Mouse (Mus musculus): ENCODE measurements around the gene Mael.
A peak's percentile ranks its signal among the peaks of the same experiment; 100 is the strongest.

The Mael gene

GRCm38 (mm10) chr1:166238315-166238969 is at the start of gene Mael:
TSS of gene Mael (minus strand) at chr1:166238747.
- no peak for DNase-seq

DNA sequence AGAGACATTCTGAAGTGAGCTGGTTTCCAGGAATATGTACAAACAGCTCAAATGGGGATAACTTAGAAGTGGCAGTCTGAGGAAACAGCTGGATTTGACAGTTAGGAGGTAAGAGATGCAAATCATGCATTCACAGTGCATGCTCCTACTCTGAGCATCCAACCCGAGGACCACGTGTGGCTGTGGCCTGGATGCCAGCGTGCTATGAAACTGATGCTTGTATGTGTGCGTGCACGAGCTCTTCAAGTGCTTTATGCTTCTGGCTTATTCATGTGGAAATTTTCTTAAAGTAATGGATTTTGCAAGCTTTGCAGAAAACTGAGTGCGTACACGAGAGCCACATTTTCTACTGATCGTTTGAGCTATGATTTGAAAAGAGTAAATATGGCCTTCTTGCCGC is 47.7 kb upstream of the Mael start:
- DNase-seq: no peak

GRCm38 (mm10) chr1:166284390-166284789 is 45.8 kb upstream of the Mael start:
- DNase-seq: no peak

DNA sequence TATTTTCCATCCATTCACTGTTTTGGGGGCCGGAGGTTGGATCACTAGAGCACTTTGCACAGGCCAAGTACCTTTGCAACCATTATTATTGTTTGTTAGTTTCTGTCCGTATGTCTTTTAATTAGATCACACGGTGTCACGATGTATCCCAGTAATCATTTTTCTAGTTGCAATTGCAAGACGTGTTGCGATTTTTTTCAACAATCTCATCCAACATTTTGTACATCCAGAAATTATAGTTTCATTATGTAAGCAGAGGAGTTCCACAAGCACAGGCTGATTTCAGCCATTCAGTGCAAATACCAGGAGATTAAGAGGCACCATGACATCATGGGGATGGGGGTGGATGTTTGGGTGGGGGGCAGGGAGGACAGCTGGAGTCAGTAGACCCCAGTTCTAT is 44.9 kb upstream of the Mael start:
- no peak for DNase-seq

DNA sequence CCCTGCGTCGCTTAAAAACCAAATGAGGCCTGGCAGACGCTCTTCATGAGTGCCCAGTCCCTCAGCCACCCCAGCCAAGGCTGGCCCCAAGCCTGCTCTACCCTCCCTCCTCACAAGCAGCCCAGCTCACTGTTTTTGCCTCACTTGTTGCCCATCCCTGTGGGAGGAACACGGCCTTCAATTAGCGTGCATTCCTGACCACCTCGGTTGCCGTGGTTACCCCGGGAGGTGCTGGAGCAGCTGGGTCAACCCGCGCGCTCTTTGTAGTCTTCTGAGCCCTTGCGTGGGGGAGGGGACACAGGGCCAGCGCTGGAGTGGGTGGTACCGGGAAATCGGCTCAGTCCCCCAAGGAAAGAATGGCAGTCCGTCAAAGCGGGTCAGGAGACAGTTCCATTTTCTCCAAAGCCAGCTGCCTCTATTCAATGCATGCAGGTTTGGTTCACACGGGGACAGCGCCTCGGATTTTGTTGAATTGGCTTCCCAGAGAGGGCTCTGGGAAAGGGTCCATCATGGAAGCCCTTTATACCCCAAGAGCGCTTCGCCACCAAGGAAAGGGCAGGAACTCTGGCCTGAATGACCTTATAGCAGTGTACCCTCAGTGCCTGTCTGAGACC is 44.2 kb upstream of the Mael start:
- peak; percentile 30 for DNase-seq

DNA sequence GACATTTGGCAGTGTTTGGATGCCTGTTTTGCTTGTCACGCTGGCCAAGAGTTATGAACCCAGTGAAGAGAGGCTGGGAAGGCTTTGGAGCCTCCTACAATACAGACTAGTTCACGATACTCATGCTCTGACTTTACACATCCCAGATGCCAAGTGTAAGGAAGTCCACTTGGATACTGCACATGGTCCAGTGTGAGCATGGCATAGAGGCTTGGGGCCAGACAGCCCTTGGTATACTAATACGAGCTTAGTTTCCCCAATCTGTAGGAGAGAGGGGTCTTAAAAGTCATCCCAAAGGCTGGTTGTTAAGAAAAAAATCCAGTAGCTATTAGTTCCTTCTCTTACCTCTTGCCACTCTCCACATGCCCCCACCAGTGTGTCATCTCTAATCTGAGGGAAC is 43.3 kb upstream of the Mael start:
- DNase-seq: no peak

GRCm38 (mm10) chr1:166281287-166281686 is 42.7 kb upstream of the Mael start:
- DNase-seq: no peak

GRCm38 (mm10) chr1:166280566-166280965 is 42.0 kb upstream of the Mael start:
- no peak for DNase-seq

DNA sequence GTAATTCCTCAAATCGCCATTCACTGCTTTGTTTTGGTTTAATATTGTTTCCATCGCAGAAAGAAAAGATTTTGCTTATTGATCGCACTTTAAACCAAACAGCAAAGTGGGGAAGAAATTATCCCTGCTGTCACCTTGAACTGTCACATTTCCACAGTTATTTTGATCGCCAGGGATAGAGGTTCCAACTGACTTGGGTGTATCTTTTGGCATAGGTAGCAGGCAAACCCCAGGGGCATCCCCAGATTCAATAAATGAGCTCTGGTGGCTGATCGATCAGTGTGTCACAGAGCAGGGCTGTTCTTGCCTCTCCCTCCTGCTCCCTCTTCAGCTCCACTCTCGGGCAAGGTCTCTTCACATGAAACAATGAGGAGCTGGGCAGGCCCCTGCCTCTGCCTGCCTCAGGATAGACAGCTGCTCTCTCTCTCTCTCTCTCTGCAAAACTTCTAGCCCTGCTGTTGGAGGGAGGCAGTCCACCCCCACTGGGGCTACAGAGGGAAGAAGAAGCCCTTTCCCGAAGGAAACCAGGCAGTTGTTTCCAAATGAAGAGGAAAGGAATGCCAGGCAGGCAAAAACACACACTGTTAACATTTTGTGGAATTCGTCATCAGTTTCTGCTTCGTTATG is 41.1 kb upstream of the Mael start:
- no peak for DNase-seq

DNA sequence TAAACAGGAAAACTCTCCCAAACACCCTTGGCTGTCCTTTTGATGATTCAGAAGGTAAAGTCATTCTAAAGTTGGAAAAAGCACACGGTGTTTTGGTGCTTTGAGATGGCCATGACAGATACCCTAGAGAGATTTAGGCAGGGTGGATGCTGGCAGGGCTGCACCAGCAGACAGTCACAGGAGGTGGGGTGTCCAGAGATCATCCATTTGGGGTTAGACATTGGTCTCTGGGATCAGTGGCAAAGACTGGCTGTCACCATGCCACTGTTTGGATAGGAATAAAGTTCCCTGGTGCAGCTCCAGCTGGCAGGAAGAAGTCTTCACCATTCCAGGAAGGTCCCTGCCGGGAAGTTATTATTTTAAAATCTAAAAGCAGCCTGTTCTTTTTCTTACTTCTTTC is 40.2 kb upstream of the Mael start:
- DNase-seq: no peak

DNA sequence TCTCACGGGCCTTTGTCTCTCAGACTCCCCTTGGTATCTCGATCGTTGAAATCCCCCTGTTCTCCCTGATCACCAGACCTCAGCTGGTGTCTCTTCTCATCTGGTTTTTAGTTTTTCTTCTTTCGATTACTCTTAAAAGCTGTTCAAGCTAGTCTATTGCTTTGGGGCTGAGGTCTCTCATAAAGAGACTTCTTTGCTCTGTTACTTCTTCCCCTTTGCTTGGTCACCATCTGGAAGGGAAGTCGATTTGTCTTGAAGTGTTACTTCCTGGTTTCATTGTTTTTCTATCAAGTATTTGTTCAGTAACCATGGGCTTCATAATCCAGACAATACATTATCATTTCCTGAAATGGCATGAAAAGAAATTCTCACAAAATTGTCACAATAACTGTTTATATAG is 29.7 kb upstream of the Mael start:
- DNase-seq: no peak

- no peak for DNase-seq
Observed at GRCm38 (mm10) chr1:166266918-166267317, 28.4 kb upstream of the Mael start.

DNA sequence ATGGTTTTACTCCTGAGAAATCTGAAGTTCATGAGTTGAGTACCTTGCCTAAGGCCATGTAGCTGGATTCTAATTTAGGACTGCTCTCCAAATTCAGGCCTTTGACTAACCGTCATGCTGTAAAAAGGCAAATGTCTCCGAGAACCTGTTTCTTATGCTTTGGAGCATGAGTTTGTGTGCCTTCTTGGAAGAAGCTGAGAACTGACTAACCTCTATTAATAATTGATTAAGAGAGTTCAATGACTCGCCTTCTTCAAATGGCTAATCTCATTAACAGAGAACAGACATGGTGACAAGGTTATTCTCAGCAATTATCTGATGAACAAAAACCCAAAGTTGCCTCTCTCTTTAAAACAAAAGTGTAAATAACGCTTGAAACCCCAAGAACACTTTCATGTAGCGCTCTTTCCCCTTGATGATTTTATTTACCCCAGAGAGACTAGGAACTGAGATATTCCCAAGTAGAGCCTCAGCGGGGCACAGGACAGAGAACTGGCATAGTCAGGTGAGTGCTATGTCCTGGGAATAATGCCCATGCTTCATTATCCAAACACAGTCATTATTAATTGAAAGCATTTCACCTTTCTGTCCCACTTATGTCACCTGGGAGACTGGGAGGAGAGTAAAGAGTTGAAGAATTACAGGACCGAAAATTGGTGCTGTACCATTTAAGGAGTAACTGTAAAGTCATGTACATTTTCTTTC is 27.6 kb upstream of the Mael start:
- no peak for DNase-seq

- no peak for DNase-seq
Observed at GRCm38 (mm10) chr1:166259526-166259925, 21.0 kb upstream of the Mael start.

DNA sequence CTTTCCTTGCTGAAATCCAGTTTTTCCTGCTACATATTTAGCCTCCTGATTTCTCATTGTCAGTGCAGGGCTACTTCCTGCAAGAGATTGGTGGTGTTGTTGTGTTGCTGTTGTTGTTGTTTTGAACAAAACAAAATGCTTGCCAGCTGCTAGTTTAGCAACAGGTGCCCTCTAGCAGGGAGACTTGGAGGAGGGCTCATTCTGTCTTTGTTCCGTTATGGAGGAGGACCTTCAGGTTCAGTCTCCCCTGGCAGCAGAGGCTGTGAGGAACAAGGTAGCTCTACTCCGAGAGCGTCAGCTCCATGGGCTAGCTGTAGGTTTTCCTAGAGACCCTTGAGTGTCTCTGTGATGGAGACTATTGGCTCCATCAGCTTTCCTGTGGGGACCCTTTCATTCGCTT is 18.4 kb upstream of the Mael start:
- DNase-seq: no peak

DNA sequence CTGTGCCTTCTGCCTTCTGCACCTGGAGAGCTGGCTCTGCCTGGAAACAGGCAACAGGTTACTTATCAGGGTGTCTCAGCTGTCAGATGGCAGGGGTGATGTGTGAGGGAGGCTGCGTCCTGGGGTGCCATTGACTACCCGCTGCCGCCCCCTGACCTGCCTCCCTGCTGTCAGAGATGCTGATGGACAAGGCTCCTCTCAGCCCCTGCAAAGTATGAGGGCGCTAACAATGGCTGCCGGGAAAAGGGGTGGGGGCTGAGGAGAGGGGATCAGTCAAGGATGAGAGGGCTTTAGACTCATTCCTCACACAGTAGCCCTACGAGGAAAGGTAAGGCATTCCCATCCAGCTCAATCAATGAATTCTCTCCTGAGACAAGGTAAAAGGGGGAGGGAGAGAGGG is 17.8 kb upstream of the Mael start:
- no peak for DNase-seq

- no peak for DNase-seq
Observed at GRCm38 (mm10) chr1:166255651-166256050, 17.1 kb upstream of the Mael start.

- DNase-seq: no peak
Observed at GRCm38 (mm10) chr1:166255091-166255490, 16.5 kb upstream of the Mael start.

- peak; percentile 35 for DNase-seq
Observed at GRCm38 (mm10) chr1:166253898-166254894, 15.6 kb upstream of the Mael start, which contains the start of gene Ildr2. TSS of gene Ildr2 (plus strand) at chr1:166254139.

GRCm38 (mm10) chr1:166244285-166244684 is 5.7 kb upstream of the Mael start:
- DNase-seq: no peak

DNA sequence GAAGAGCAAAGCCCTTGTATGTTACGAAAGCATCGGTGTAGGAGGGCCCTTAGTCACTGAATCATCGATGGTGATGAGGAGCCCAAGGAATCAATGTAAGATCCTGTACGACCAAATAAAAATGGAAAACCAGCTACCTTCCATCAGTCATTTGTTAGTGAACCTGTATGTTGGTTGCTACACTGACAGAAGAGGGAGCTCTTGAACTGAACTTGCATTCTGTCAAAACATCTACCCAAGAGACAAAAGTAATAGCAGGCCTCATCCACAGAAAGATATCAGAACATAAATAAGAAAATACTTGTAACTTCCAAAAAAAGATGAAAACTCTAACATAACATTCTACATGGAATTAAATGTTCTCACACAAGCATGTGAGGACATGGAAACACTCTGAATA is 24.4 kb downstream of the Mael start:
- no peak for DNase-seq

DNA sequence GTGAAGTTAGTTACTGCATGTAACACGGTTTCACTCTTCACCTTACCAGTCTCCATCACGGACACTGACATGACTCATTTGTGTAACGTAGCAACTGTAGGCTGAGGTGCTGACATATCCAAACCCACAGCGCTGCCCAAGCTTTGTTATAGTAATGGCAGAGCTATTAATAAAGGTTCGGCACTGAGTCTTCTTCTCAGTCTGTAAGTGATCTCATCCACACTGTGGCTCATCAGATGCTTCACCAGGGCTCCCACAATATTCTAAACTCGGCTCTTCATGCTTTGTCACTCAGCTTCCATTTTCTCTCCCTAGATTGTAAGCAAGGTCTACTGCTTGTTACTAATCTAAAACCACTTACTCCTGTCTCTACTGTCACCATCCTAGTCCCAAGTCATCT is 29.2 kb downstream of the Mael start:
- DNase-seq: no peak

- DNase-seq: no peak
Observed at GRCm38 (mm10) chr1:166205159-166205558, 33.4 kb downstream of the Mael start.
